Mouse (Mus musculus): ENCODE results near the gene Gprc5c. TPM values are rescaled to one million over a fixed set of nuclear protein-coding genes. Genes with fewer than 3 reads are reported as not detected.

Gene Gprc5c
- polyA plus RNA-seq, 1 experiment from 2014 or later: 4.4 TPM

DNA sequence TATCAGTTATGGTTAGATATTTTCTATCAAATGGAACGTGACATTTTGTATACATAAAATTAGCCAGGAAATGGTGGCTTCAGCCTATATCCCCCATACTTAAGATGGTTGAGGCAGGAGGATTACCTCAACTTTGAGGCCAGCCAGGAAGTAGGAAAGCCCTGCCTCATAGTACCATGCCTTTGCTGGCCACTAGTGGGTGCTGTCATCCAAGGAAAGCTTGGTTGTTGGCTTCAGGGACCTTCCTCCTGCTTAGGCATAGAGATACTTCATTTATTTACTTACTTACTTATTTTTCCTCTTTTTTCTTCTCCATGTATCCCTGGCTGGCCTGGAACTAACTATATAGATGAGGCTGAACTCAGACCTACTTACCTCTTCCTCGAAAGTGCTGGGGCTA, 7.7 kb downstream of the Gprc5c start:
- Histone ChIP-seq H3K4me3 (ENCODE audit: low read depth, low read length) (no peak overlapping the region), H3K4me2 (ENCODE audit: low read length) (no peak overlapping the region), H3K4me1 (ENCODE audit: control insufficient read depth, insufficient read depth, low read length) (no peaks in the 10 kb centered on the region), H3K9me3 (replicated peaks; ENCODE audit: control insufficient read depth, low read length) (no peaks in the 10 kb centered on the region), H3K36me3 (ENCODE audit: control insufficient read depth, insufficient read depth, low read length) (no peaks in the 10 kb centered on the region), H3K27ac (ENCODE audit: low read depth, low read length) (no peak overlapping the region), H3K27me3 (replicated peaks; ENCODE audit: control insufficient read depth, insufficient read depth, low read length) (0 out of 2 replicates have a peak, but pooled peaks cover 6% of the 10 kb centered on the region), H3K9ac (ENCODE audit: low read length) (no peak overlapping the region)
- ATAC-seq (no peak), DNase-seq (ENCODE audit: low spot score) (no peak)
- 94% methylated on average over 2 of the region's 2 CpGs for WGBS

GRCm38 (mm10) chr11:114861057-114861456, 10.1 kb downstream of the Gprc5c start:
- ATAC-seq (no peak), DNase-seq (ENCODE audit: low spot score) (no peak)
- H3K9me3 ChIP-seq (replicated peaks; ENCODE audit: control insufficient read depth, low read length): no peaks in the 10 kb centered on the region
- no peak overlapping the region for H3K9ac ChIP-seq (ENCODE audit: low read length)
- no peak overlapping the region for H3K4me3 ChIP-seq (ENCODE audit: low read depth, low read length)
- no peak overlapping the region for H3K27ac ChIP-seq (ENCODE audit: low read depth, low read length)
- H3K36me3 ChIP-seq (ENCODE audit: control insufficient read depth, insufficient read depth, low read length): no peaks in the 10 kb centered on the region
- 76% methylated on average over 2 of the region's 2 CpGs for WGBS
- H3K27me3 ChIP-seq (replicated peaks; ENCODE audit: control insufficient read depth, insufficient read depth, low read length): no peaks in the 10 kb centered on the region
- no peak overlapping the region for H3K4me2 ChIP-seq (ENCODE audit: low read length)
- no peaks in the 10 kb centered on the region for H3K4me1 ChIP-seq (ENCODE audit: control insufficient read depth, insufficient read depth, low read length)

DNA sequence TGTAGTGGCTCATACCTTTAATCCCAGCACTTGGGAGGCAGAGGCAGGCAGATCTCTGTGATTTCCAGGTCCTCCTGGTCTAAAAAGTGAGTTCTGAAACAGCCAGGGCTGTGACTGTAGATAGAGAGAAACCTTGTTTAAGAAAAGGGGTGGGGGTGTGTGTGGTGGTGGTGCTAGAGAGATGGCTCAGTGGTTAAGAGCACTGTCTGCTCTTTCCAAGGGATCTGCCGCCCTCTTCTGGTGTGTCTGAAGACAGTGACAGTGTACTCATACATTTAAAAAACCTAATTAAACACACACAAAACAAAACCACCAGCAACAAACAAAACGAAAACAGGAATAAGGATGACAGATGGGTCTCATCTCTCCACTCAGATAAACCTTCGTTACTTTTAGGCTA, 11.7 kb downstream of the Gprc5c start:
- Histone ChIP-seq H3K4me2 (ENCODE audit: low read length) (no peak overlapping the region), H3K9ac (ENCODE audit: low read length) (no peak overlapping the region), H3K9me3 (replicated peaks; ENCODE audit: control insufficient read depth, low read length) (no peaks in the 10 kb centered on the region), H3K27me3 (replicated peaks; ENCODE audit: control insufficient read depth, insufficient read depth, low read length) (no peaks in the 10 kb centered on the region), H3K4me3 (ENCODE audit: low read depth, low read length) (no peak overlapping the region), H3K27ac (ENCODE audit: low read depth, low read length) (no peak overlapping the region), H3K4me1 (ENCODE audit: control insufficient read depth, insufficient read depth, low read length) (no peaks in the 10 kb centered on the region), H3K36me3 (ENCODE audit: control insufficient read depth, insufficient read depth, low read length) (no peaks in the 10 kb centered on the region)
- ATAC-seq (no peak), DNase-seq (ENCODE audit: low spot score) (no peak)
- 93% methylated on average over 3 of the region's 3 CpGs for WGBS

DNA sequence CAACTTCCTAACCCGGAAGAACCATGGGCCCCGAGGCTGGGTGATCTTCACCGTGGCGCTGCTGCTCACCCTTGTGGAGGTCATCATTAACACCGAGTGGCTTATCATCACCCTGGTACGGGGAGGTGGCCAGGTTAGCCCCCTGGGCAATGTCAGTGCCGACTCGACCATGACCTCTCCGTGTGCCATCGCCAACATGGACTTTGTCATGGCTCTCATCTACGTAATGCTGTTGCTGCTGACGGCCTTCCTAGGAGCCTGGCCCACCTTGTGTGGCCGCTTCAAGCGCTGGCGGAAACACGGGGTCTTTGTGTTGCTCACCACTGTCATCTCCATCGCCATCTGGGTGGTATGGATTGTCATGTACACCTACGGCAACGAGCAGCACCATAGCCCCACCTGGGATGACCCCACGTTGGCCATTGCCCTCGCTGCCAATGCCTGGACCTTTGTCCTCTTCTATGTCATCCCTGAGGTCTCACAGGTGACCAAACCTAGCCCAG, 13.0 kb downstream of the Gprc5c start:
- 92% methylated on average over 21 of the region's 21 CpGs for WGBS
- H3K4me1 ChIP-seq (ENCODE audit: control insufficient read depth, insufficient read depth, low read length): no peaks in the 10 kb centered on the region
- H3K27ac ChIP-seq (ENCODE audit: low read depth, low read length): no peak overlapping the region
- ATAC-seq: no peak
- H3K4me3 ChIP-seq (ENCODE audit: low read depth, low read length): no peak overlapping the region
- DNase-seq (ENCODE audit: low spot score): no peak
- no peak overlapping the region for H3K9ac ChIP-seq (ENCODE audit: low read length)
- no peak overlapping the region for H3K4me2 ChIP-seq (ENCODE audit: low read length)
- H3K36me3 ChIP-seq (ENCODE audit: control insufficient read depth, insufficient read depth, low read length): no peaks in the 10 kb centered on the region
- H3K27me3 ChIP-seq (replicated peaks; ENCODE audit: control insufficient read depth, insufficient read depth, low read length): no peaks in the 10 kb centered on the region
- H3K9me3 ChIP-seq (replicated peaks; ENCODE audit: control insufficient read depth, low read length): no peaks in the 10 kb centered on the region

GRCm38 (mm10) chr11:114865999-114866398, 15.0 kb downstream of the Gprc5c start:
- no peaks in the 10 kb centered on the region for H3K36me3 ChIP-seq (ENCODE audit: control insufficient read depth, insufficient read depth, low read length)
- H3K9ac ChIP-seq (ENCODE audit: low read length): no peak overlapping the region
- no peak for DNase-seq (ENCODE audit: low spot score)
- H3K4me1 ChIP-seq (ENCODE audit: control insufficient read depth, insufficient read depth, low read length): no peaks in the 10 kb centered on the region
- no peak overlapping the region for H3K27ac ChIP-seq (ENCODE audit: low read depth, low read length)
- H3K4me3 ChIP-seq (ENCODE audit: low read depth, low read length): no peak overlapping the region
- no peaks in the 10 kb centered on the region for H3K9me3 ChIP-seq (replicated peaks; ENCODE audit: control insufficient read depth, low read length)
- ATAC-seq: no peak
- no peaks in the 10 kb centered on the region for H3K27me3 ChIP-seq (replicated peaks; ENCODE audit: control insufficient read depth, insufficient read depth, low read length)
- WGBS: 65% methylated on average over 5 of the region's 5 CpGs
- no peak overlapping the region for H3K4me2 ChIP-seq (ENCODE audit: low read length)

DNA sequence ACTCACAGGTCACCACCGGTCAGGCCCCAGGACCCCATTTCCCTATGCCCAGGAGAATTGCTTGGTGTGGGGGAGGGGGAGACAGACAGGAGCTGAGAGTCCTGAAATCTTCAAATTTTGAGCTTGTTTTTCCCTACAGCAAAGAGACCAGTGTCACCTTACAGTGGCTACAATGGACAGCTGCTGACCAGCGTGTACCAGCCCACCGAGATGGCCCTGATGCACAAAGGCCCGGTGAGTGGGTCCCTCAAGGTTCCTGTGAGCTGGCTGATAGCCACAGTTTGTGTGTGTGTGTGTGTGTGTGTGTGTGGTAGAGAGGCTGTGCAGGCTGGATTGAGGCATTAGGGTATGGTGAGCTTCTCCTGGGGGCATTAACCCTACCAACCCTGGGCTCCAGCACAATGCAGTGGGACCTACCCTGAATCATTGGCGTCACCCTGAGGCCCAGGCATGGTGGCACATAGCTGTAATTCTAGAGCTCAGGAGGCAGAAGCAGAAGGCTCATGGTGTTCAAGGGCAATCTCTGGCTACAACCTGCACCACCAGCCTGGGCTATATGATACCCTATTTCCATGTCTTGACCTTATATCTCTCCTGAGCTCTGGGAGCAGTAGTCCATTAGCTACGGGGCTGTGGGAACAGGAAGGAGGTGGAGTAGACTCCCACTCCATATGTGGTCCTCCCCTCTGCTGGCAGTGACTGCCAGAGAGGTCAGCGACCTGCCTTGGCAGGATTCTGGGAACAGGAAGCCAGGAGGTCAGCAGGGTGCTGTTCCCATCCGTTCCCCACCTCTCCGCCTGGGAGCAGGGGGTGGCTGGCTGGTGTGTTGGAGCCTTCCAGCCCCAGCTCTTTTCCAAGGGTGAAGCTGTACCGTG, 15.8 kb downstream of the Gprc5c start:
- H3K9me3 ChIP-seq (replicated peaks; ENCODE audit: control insufficient read depth, low read length): no peaks in the 10 kb centered on the region
- no peak overlapping the region for H3K4me3 ChIP-seq (ENCODE audit: low read depth, low read length)
- H3K4me2 ChIP-seq (ENCODE audit: low read length): no peak overlapping the region
- no peaks in the 10 kb centered on the region for H3K27me3 ChIP-seq (replicated peaks; ENCODE audit: control insufficient read depth, insufficient read depth, low read length)
- H3K4me1 ChIP-seq (ENCODE audit: control insufficient read depth, insufficient read depth, low read length): no peaks in the 10 kb centered on the region
- H3K9ac ChIP-seq (ENCODE audit: low read length): no peak overlapping the region
- 76% methylated on average over 10 of the region's 10 CpGs for whole genome bisulfite sequencing
- no peak for DNase-seq (ENCODE audit: low spot score)
- no peaks in the 10 kb centered on the region for H3K36me3 ChIP-seq (ENCODE audit: control insufficient read depth, insufficient read depth, low read length)
- no peak for ATAC-seq
- no peak overlapping the region for H3K27ac ChIP-seq (ENCODE audit: low read depth, low read length)

DNA sequence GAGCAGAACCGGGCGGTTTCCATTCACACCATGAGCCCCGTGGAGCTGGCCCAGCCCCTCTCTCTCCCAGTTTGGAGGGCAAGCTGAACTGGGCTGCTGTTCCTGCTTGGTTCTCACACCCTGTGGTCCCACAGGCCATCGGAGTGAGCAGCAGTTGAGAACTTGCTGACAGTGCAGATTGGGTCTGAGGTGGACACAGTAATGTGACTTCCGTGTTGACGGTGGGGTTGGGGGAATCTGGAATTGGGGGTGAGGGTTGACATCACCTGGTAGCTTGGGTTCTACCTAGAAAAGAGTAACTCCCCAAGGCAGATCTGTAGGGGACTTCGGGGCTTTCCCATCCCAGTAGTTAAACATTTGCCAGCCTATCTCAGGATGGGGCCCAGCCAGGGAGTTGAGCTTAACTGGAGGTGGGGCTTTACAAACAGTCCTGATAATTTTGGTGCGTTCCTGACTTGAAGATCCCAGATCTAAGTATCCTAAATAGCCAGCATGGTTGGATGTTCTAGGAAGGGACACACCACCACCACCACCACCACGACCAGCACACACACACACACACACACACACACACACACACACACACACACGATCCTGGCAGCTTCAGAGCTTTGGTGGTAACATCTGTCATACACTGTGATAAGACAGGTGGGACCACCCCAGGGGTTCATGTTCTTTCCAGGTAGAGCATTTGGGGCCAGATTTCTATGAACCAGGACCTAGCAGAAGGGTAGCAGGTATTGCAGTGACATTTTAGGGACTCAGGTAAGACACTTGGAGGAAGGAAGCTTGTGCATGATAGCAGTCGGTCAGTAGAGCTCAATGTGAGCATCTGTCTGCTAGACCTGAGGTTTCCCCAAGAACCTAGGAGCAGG, 16.6 kb downstream of the Gprc5c start:
- DNase-seq (ENCODE audit: low spot score): no peak
- no peak overlapping the region for H3K27ac ChIP-seq (ENCODE audit: low read depth, low read length)
- H3K27me3 ChIP-seq (replicated peaks; ENCODE audit: control insufficient read depth, insufficient read depth, low read length): no peaks in the 10 kb centered on the region
- H3K4me1 ChIP-seq (ENCODE audit: control insufficient read depth, insufficient read depth, low read length): no peaks in the 10 kb centered on the region
- H3K36me3 ChIP-seq (ENCODE audit: control insufficient read depth, insufficient read depth, low read length): no peaks in the 10 kb centered on the region
- no peak overlapping the region for H3K9ac ChIP-seq (ENCODE audit: low read length)
- no peaks in the 10 kb centered on the region for H3K9me3 ChIP-seq (replicated peaks; ENCODE audit: control insufficient read depth, low read length)
- no peak overlapping the region for H3K4me2 ChIP-seq (ENCODE audit: low read length)
- WGBS: 87% methylated on average over 11 of the region's 11 CpGs
- H3K4me3 ChIP-seq (ENCODE audit: low read depth, low read length): no peak overlapping the region
- no peak for ATAC-seq

GRCm38 (mm10) chr11:114868280-114868679, 17.3 kb downstream of the Gprc5c start:
- H3K36me3 ChIP-seq (ENCODE audit: control insufficient read depth, insufficient read depth, low read length): no peaks in the 10 kb centered on the region
- no peak overlapping the region for H3K27ac ChIP-seq (ENCODE audit: low read depth, low read length)
- no peak overlapping the region for H3K4me3 ChIP-seq (ENCODE audit: low read depth, low read length)
- peaks cover 4% of the 10 kb centered on the region; the same call in 1 of the 2 replicates for H3K4me1 ChIP-seq (ENCODE audit: control insufficient read depth, insufficient read depth, low read length)
- no peak overlapping the region for H3K4me2 ChIP-seq (ENCODE audit: low read length)
- H3K27me3 ChIP-seq (replicated peaks; ENCODE audit: control insufficient read depth, insufficient read depth, low read length): no peaks in the 10 kb centered on the region
- ATAC-seq: no peak
- DNase-seq (ENCODE audit: low spot score): no peak
- H3K9ac ChIP-seq (ENCODE audit: low read length): no peak overlapping the region
- H3K9me3 ChIP-seq (replicated peaks; ENCODE audit: control insufficient read depth, low read length): no peaks in the 10 kb centered on the region
- WGBS: 94% methylated on average over 12 of the region's 12 CpGs
